Mouse (Mus musculus): ENCODE data around the gene Osr1. TPM values are rescaled to one million over a fixed set of nuclear protein-coding genes. Genes with fewer than 3 reads are reported as not detected.
A peak's percentile ranks its signal among the peaks of the same experiment; 100 is the strongest.

The Osr1 gene
- polyA plus RNA-seq, 1 experiment from 2014 or later = 7.7 TPM

- 2% methylated on average over 21 of the region's 21 CpGs for WGBS
- H3K9ac ChIP-seq (ENCODE audit: low read length) = no peak overlapping the region
- DNase-seq (ENCODE audit: low spot score) (no peak), ATAC-seq (replicated peaks; ENCODE audit: low FRiP score) (no peak)
- peaks cover 5% of the 10 kb centered on the region for H3K4me1 ChIP-seq (replicated peaks; ENCODE audit: control insufficient read depth, insufficient read depth, low read length)
- H3K4me3 ChIP-seq (ENCODE audit: low read depth, low read length) = no peak overlapping the region
- no peak overlapping the region for H3K27ac ChIP-seq (ENCODE audit: low read depth, low read length)
- H3K4me2 ChIP-seq (ENCODE audit: low read depth, low read length, severe bottlenecking) = no peak overlapping the region; the same call in 1 of the 2 replicates
- H3K36me3 ChIP-seq (ENCODE audit: control insufficient read depth, insufficient read depth, low read length) = no peaks in the 10 kb centered on the region
- no peaks in the 10 kb centered on the region for H3K9me3 ChIP-seq (ENCODE audit: control insufficient read depth, low read length)
- peaks cover 92% of the 10 kb centered on the region for H3K27me3 ChIP-seq (ENCODE audit: control insufficient read depth, insufficient read depth, low read length)
These were observed 5.5 kb downstream of the Osr1 start for GRCm38 (mm10) chr12:9575158-9576042.

GRCm38 (mm10) chr12:9576043-9576538 is 6.2 kb downstream of the Osr1 start:
- Histone ChIP-seq H3K27ac (ENCODE audit: low read depth, low read length) (no peak overlapping the region), H3K4me2 (ENCODE audit: low read depth, low read length, severe bottlenecking) (no peak overlapping the region), H3K9ac (ENCODE audit: low read length) (no peak overlapping the region), H3K36me3 (ENCODE audit: control insufficient read depth, insufficient read depth, low read length) (no peaks in the 10 kb centered on the region), H3K4me3 (ENCODE audit: low read depth, low read length) (no peak overlapping the region), H3K27me3 (ENCODE audit: control insufficient read depth, insufficient read depth, low read length) (peaks cover 89% of the 10 kb centered on the region), H3K4me1 (replicated peaks; ENCODE audit: control insufficient read depth, insufficient read depth, low read length) (peaks cover 8% of the 10 kb centered on the region), H3K9me3 (ENCODE audit: control insufficient read depth, low read length) (no peaks in the 10 kb centered on the region)
- 0 out of 2 replicates have a peak, but pooled peaks have one; percentile 11 for ATAC-seq (replicated peaks; ENCODE audit: low FRiP score)
- WGBS = under 1% methylated on average over 18 of the region's 18 CpGs
- peak; percentile 60 for DNase-seq (ENCODE audit: low spot score)

DNA sequence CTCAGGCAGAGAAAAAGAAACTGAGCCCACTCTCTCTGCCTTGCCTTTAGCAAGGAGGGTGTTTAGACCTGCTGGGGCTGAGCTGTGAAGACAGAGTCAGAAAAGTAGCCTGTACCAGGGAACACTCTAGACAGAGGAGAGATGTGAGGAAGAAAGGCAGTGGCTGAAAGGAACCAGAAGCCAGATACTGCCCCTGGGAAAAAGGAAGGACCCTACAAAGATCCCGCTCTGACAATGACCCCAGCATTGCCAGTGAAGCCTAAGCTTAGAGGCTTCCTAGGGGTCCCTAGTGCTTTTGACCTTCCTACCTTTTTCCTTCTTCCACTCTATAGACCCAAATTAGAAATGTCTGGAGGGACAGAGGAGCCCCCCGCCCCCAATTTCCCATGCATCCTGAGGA is 7.7 kb downstream of the Osr1 start:
- H3K27ac ChIP-seq (ENCODE audit: low read depth, low read length) = no peak overlapping the region
- H3K27me3 ChIP-seq (ENCODE audit: control insufficient read depth, insufficient read depth, low read length) = peaks cover 90% of the 10 kb centered on the region
- ATAC-seq (replicated peaks; ENCODE audit: low FRiP score) (no peak), DNase-seq (ENCODE audit: low spot score) (no peak)
- H3K36me3 ChIP-seq (ENCODE audit: control insufficient read depth, insufficient read depth, low read length) = no peaks in the 10 kb centered on the region
- H3K4me3 ChIP-seq (ENCODE audit: low read depth, low read length) = no peak overlapping the region
- no peak overlapping the region for H3K9ac ChIP-seq (ENCODE audit: low read length)
- peaks cover 9% of the 10 kb centered on the region for H3K4me1 ChIP-seq (replicated peaks; ENCODE audit: control insufficient read depth, insufficient read depth, low read length)
- WGBS = 0% methylated on average over 2 of the region's 2 CpGs
- H3K4me2 ChIP-seq (ENCODE audit: low read depth, low read length, severe bottlenecking) = no peak overlapping the region
- no peaks in the 10 kb centered on the region for H3K9me3 ChIP-seq (ENCODE audit: control insufficient read depth, low read length)

DNA sequence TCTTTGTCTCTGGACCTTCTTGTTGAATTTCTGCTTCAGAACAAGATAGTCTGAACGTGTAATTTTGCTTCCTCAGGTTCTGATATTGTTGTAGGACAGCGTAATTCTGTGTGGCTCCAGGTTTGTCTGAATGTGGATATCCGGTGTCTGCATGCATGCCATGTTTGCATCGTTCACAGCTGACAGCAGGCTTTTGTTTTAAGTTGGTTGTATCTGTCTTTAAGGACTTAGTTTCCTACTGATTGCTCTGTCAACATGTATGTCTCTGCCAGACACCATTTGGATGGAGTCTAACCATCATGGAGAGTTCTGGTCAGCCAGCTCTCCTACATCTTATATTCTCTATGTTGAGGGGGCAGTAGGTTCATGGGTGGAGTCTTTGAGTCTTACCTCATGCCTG is 8.7 kb downstream of the Osr1 start:
- Histone ChIP-seq H3K27me3 (ENCODE audit: control insufficient read depth, insufficient read depth, low read length) (peaks cover 90% of the 10 kb centered on the region), H3K9me3 (ENCODE audit: control insufficient read depth, low read length) (no peaks in the 10 kb centered on the region), H3K9ac (ENCODE audit: low read length) (no peak overlapping the region), H3K27ac (ENCODE audit: low read depth, low read length) (no peak overlapping the region), H3K4me3 (ENCODE audit: low read depth, low read length) (no peak overlapping the region), H3K4me1 (replicated peaks; ENCODE audit: control insufficient read depth, insufficient read depth, low read length) (peaks cover 9% of the 10 kb centered on the region), H3K4me2 (ENCODE audit: low read depth, low read length, severe bottlenecking) (no peak overlapping the region), H3K36me3 (ENCODE audit: control insufficient read depth, insufficient read depth, low read length) (no peaks in the 10 kb centered on the region)
- DNase-seq (ENCODE audit: low spot score) (no peak), ATAC-seq (replicated peaks; ENCODE audit: low FRiP score) (no peak)
- 10% methylated on average over 4 of the region's 4 CpGs for WGBS

- no peak overlapping the region for H3K4me2 ChIP-seq (ENCODE audit: low read depth, low read length, severe bottlenecking)
- H3K36me3 ChIP-seq (ENCODE audit: control insufficient read depth, insufficient read depth, low read length) = no peaks in the 10 kb centered on the region
- H3K27me3 ChIP-seq (ENCODE audit: control insufficient read depth, insufficient read depth, low read length) = peaks cover 91% of the 10 kb centered on the region
- under 1% methylated on average over 31 of the region's 31 CpGs for WGBS
- ATAC-seq (replicated peaks; ENCODE audit: low FRiP score) = no peak
- no peak overlapping the region for H3K9ac ChIP-seq (ENCODE audit: low read length)
- DNase-seq (ENCODE audit: low spot score) = peak; percentile 55
- H3K9me3 ChIP-seq (ENCODE audit: control insufficient read depth, low read length) = no peaks in the 10 kb centered on the region
- H3K4me1 ChIP-seq (replicated peaks; ENCODE audit: control insufficient read depth, insufficient read depth, low read length) = 0 out of 2 replicates have a peak, but pooled peaks cover 6% of the 10 kb centered on the region
- H3K4me3 ChIP-seq (ENCODE audit: low read depth, low read length) = no peak overlapping the region
- H3K27ac ChIP-seq (ENCODE audit: low read depth, low read length) = no peak overlapping the region
These were observed 9.6 kb downstream of the Osr1 start for GRCm38 (mm10) chr12:9579301-9580030.

GRCm38 (mm10) chr12:9580041-9580905 is 10.4 kb downstream of the Osr1 start:
- 1% methylated on average over 33 of the region's 33 CpGs for WGBS
- no peaks in the 10 kb centered on the region for H3K36me3 ChIP-seq (ENCODE audit: control insufficient read depth, insufficient read depth, low read length)
- H3K4me1 ChIP-seq (replicated peaks; ENCODE audit: control insufficient read depth, insufficient read depth, low read length) = 0 out of 2 replicates have a peak, but pooled peaks cover 6% of the 10 kb centered on the region
- peaks cover 84% of the 10 kb centered on the region for H3K27me3 ChIP-seq (ENCODE audit: control insufficient read depth, insufficient read depth, low read length)
- no peak overlapping the region for H3K4me3 ChIP-seq (ENCODE audit: low read depth, low read length)
- no peaks in the 10 kb centered on the region for H3K9me3 ChIP-seq (ENCODE audit: control insufficient read depth, low read length)
- H3K4me2 ChIP-seq (ENCODE audit: low read depth, low read length, severe bottlenecking) = no peak overlapping the region
- H3K27ac ChIP-seq (ENCODE audit: low read depth, low read length) = no peak overlapping the region
- ATAC-seq (replicated peaks; ENCODE audit: low FRiP score) (no peak), DNase-seq (ENCODE audit: low spot score) (peak; percentile 69)
- H3K9ac ChIP-seq (ENCODE audit: low read length) = no peak overlapping the region

DNA sequence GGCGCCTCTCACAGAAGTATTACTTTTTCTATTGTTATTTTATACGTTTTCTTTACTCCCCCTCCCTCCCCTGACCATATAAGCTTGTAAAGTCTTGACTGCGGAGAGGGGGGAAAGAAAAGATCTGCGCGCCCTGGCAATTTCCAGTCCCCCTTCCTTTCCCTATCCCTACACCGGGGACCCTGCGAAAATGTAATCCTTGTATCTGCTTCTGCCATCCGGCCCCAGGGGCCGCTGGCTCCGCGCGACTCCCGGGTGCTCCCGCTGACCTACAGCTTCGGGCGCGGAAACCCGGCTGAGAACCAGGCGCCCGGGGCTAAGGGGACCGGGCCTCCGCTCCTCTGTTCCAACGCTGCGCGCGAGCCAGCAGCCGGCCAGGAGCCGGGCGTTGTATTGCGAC is 11.1 kb downstream of the Osr1 start:
- Histone ChIP-seq H3K27me3 (ENCODE audit: control insufficient read depth, insufficient read depth, low read length) (peaks cover 77% of the 10 kb centered on the region), H3K4me1 (replicated peaks; ENCODE audit: control insufficient read depth, insufficient read depth, low read length) (0 out of 2 replicates have a peak, but pooled peaks cover 6% of the 10 kb centered on the region), H3K27ac (ENCODE audit: low read depth, low read length) (no peak overlapping the region), H3K4me2 (ENCODE audit: low read depth, low read length, severe bottlenecking) (peak overlapping the region; percentile 24; the same call in 1 of the 2 replicates), H3K9ac (ENCODE audit: low read length) (no peak overlapping the region), H3K36me3 (ENCODE audit: control insufficient read depth, insufficient read depth, low read length) (no peaks in the 10 kb centered on the region), H3K9me3 (ENCODE audit: control insufficient read depth, low read length) (no peaks in the 10 kb centered on the region), H3K4me3 (ENCODE audit: low read depth, low read length) (no peak overlapping the region)
- DNase-seq (ENCODE audit: low spot score) (peak; percentile 59), ATAC-seq (replicated peaks; ENCODE audit: low FRiP score) (no peak)
- under 1% methylated on average over 29 of the region's 30 CpGs for WGBS

GRCm38 (mm10) chr12:9581506-9581905 is 11.6 kb downstream of the Osr1 start:
- WGBS = 2% methylated on average over 12 of the region's 12 CpGs
- Histone ChIP-seq H3K4me2 (ENCODE audit: low read depth, low read length, severe bottlenecking) (no peak overlapping the region), H3K27me3 (ENCODE audit: control insufficient read depth, insufficient read depth, low read length) (peaks cover 73% of the 10 kb centered on the region), H3K36me3 (ENCODE audit: control insufficient read depth, insufficient read depth, low read length) (no peaks in the 10 kb centered on the region), H3K9me3 (ENCODE audit: control insufficient read depth, low read length) (no peaks in the 10 kb centered on the region), H3K9ac (ENCODE audit: low read length) (no peak overlapping the region), H3K27ac (ENCODE audit: low read depth, low read length) (no peak overlapping the region), H3K4me1 (replicated peaks; ENCODE audit: control insufficient read depth, insufficient read depth, low read length) (0 out of 2 replicates have a peak, but pooled peaks cover 6% of the 10 kb centered on the region), H3K4me3 (ENCODE audit: low read depth, low read length) (no peak overlapping the region)
- ATAC-seq (replicated peaks; ENCODE audit: low FRiP score) (no peak), DNase-seq (ENCODE audit: low spot score) (no peak)
